Mouse (Mus musculus): Measurements from ENCODE around the gene Clps. TPM values are rescaled to one million over a fixed set of nuclear protein-coding genes. Genes with fewer than 3 reads are reported as not detected.

Gene Clps
- polyA plus RNA-seq (2015; fragmentation: Illumina TruSeq; extraction: RNeasy Lipid Tissue Mini Kit (QIAGEN cat#74804); ENCODE audit: insufficient read depth, low replicate concordance), result 5.0 TPM

DNA sequence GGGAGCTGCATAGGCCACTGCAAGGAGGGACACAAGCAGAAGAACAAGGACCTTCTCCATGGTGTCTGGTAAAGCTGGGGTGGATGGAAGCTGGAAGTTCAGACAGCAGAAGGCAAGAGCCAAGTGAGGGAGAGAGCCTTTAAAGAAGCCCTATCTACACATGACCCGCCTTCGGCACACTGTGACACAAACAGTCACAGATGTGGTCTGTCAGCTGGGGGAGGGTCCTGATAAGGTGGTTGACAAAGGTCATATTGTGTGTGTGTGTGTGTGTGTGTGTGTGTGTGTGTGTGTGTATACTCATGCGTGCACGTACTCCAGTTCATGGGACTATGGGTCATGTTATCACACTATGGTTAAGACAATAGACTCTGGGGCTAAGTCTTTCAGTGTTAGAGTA is at the start of gene Clps:
Clps (minus strand) TSS at position 169 of the 400 bp plus-strand sequence.

DNA sequence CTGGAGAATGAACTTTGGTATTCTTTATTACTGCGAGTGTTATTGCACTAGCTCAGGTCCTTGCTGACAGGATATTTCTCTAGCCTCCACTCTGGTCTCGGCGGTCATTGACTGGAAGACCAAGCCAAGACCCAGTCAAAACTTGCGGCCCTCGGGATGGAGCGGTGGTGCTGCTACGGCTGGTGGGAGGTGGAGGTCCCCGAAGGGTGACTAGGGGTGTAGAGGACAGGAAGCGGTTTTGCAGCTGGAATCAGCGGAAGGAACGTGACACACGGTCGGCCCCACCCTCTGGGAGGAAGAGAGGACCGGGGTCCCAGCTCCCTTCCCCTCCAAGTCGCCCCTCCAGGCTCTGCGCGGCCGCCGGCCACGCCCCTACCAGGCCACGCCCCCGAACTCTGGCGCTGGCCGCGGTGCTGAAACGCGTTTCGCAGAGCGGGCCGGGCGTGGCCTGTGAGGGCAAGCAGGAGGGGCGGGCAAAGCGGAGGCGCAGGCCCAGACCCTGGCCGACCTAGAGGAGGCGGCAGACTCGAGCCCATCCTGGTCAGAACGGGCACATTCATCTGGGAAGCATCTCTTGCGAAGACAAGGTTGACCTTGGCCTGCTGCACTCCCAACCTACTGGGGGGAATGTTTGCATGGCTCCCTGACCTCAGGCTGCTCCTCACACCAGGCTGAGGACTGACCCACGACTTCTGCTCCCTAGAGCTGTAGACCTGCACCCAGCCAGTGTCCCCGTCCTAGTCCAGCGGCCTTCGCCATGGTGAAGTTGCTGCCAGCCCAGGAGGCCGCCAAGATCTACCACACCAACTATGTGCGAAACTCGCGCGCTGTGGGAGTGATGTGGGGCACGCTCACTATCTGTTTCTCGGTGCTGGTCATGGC is 14.9 kb upstream of the Clps start, which contains the start of gene Lhfpl5:
Lhfpl5 (plus strand) TSS at position 398 of the 882 bp plus-strand sequence.

DNA sequence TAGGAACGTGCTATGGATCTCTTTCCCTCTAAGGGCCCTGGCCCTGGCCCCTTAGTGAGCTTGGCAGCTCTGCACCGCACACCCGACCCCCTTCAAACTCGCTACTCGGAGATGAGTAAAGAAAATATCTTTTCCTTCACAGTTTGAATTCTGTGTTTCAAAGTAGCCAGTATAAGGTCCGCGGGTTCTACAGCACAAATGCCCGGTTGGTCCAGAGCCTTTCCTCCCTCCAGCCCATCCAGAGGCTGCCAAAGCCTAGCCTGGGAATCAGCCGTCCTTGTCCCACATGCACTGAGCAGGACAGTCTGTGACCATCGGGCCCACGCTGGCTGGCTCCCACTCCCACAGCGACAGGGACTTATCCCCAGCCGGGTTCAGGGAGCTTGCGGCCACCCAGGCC is 11.5 kb downstream of the Clps start, which contains the start of gene Clpsl2:
Clpsl2 (plus strand) TSS at position 301 of the 400 bp plus-strand sequence.

DNA sequence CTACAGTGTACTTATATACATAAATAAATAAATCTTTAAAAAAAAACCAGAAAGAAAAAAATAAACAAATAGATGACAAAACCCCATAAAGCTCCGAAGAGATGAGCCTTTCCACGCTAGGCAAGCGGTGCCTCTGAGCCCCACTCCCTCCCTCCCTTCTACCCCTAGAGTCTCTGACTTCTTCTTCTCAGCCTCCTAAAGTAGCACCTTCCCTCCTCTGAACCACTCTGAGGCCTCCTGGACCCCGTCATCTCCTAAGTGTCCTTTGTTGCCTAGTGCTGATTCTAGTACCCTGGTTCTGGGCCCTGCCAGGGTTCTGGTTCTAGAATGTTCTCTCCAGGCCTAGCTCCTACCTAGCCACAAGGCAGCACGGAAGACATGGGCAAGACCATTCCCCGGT is 30.1 kb downstream of the Clps start, which contains the start of gene Armc12:
Armc12 (plus strand) TSS at position 301 of the 400 bp plus-strand sequence.

DNA sequence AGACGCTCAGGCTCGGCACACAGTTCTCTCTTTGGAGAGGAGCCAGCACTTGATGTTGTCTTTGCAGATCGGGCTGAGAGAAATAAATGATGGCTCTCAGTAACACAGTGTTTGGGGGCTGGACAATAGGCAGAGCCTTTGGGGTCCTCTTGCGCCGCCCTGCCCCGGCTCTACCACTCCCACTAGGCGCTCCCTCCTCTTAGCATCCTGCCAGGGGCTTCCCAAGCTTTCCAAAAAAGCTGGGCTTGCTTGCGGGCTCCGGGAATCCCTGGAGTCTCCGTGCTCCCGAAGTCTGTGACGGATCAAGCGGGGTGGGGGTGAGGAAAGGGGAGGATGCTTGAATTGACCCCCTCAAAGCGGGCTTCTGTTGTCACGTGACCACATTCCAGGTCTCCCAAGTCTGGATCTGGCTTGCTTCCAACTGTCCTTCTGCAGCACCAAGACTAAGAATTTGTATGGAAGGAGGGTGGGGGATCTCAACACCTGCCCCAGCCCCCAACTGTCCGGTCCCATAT is 43.1 kb downstream of the Clps start, which contains the start of gene Fkbp5:
Fkbp5 (minus strand) TSS at position 87 of the 515 bp plus-strand sequence.

Other genes with a start within 250 kb of the Clps start
- gene Fance, start 247.2 kb downstream of the Clps start, polyA plus RNA-seq (2015; fragmentation: Illumina TruSeq; extraction: RNeasy Lipid Tissue Mini Kit (QIAGEN cat#74804); ENCODE audit: insufficient read depth, low replicate concordance), result 7.9 TPM
- gene Rpl10a, start 232.3 kb downstream of the Clps start, polyA plus RNA-seq (2015; fragmentation: Illumina TruSeq; extraction: RNeasy Lipid Tissue Mini Kit (QIAGEN cat#74804); ENCODE audit: insufficient read depth, low replicate concordance), result 1,390 TPM
- gene Tead3, start 209.9 kb downstream of the Clps start, polyA plus RNA-seq (2015; fragmentation: Illumina TruSeq; extraction: RNeasy Lipid Tissue Mini Kit (QIAGEN cat#74804); ENCODE audit: insufficient read depth, low replicate concordance), result 1.7 TPM
- gene Tulp1, start 195.5 kb downstream of the Clps start, polyA plus RNA-seq (2015; fragmentation: Illumina TruSeq; extraction: RNeasy Lipid Tissue Mini Kit (QIAGEN cat#74804); ENCODE audit: insufficient read depth, low replicate concordance), result not detected
- gene Fkbp5, start 43.2 kb downstream of the Clps start, polyA plus RNA-seq (2015; fragmentation: Illumina TruSeq; extraction: RNeasy Lipid Tissue Mini Kit (QIAGEN cat#74804); ENCODE audit: insufficient read depth, low replicate concordance), result 51.8 TPM
- 0.37 TPM for gene Armc12, start 30.0 kb downstream of the Clps start, polyA plus RNA-seq (2015; fragmentation: Illumina TruSeq; extraction: RNeasy Lipid Tissue Mini Kit (QIAGEN cat#74804); ENCODE audit: insufficient read depth, low replicate concordance)
- gene Clpsl2, start 11.4 kb downstream of the Clps start, polyA plus RNA-seq (2015; fragmentation: Illumina TruSeq; extraction: RNeasy Lipid Tissue Mini Kit (QIAGEN cat#74804); ENCODE audit: insufficient read depth, low replicate concordance), result not detected
- gene Lhfpl5, start 14.9 kb upstream of the Clps start, polyA plus RNA-seq (2015; fragmentation: Illumina TruSeq; extraction: RNeasy Lipid Tissue Mini Kit (QIAGEN cat#74804); ENCODE audit: insufficient read depth, low replicate concordance), result not detected
- 186 TPM for gene Srpk1, start 61.9 kb upstream of the Clps start, polyA plus RNA-seq (2015; fragmentation: Illumina TruSeq; extraction: RNeasy Lipid Tissue Mini Kit (QIAGEN cat#74804); ENCODE audit: insufficient read depth, low replicate concordance)
- gene Slc26a8, start 129.5 kb upstream of the Clps start, polyA plus RNA-seq (2015; fragmentation: Illumina TruSeq; extraction: RNeasy Lipid Tissue Mini Kit (QIAGEN cat#74804); ENCODE audit: insufficient read depth, low replicate concordance), result 0.84 TPM
- gene Mapk14, start 130.6 kb upstream of the Clps start, polyA plus RNA-seq (2015; fragmentation: Illumina TruSeq; extraction: RNeasy Lipid Tissue Mini Kit (QIAGEN cat#74804); ENCODE audit: insufficient read depth, low replicate concordance), result 178 TPM
- gene AC170998.1, start 165.3 kb upstream of the Clps start, polyA plus RNA-seq (2015; fragmentation: Illumina TruSeq; extraction: RNeasy Lipid Tissue Mini Kit (QIAGEN cat#74804); ENCODE audit: insufficient read depth, low replicate concordance), result 3.3 TPM
- 1.0 TPM for gene Mapk13, start 208.5 kb upstream of the Clps start, polyA plus RNA-seq (2015; fragmentation: Illumina TruSeq; extraction: RNeasy Lipid Tissue Mini Kit (QIAGEN cat#74804); ENCODE audit: insufficient read depth, low replicate concordance)
- gene Brpf3, start 240.3 kb upstream of the Clps start, polyA plus RNA-seq (2015; fragmentation: Illumina TruSeq; extraction: RNeasy Lipid Tissue Mini Kit (QIAGEN cat#74804); ENCODE audit: insufficient read depth, low replicate concordance), result 44.6 TPM